Mouse (Mus musculus) skeletal muscle tissue, adult 2 months (tissue): Measurements from ENCODE around the gene B3galt1.

Experiments
- DNase-seq: peaks from one replicate; pipeline ENCODE4 v3.0.0-alpha.2; 2012; ENCODE audit warnings: low read depth, low spot score

Gene B3galt1

DNA sequence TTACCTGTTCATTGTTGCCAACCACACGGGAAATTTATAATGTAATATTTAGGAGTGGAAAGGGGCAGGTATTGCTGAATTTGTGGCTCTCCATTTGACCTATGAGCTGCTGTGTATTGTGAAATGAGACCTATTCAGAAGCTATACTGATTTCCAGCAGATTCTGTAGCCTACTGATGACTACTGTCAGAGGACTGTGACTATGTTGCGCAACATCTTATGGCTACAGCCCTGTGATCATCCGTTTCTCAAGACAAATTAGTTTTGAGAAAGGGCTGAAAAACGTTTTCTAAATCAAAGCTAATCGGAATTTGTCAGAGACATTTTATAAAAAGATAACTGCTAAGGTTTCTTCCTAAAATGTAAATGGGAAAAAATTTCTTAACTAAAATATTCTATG lies 158.6 kb downstream of the B3galt1 start:
- DNase-seq, result no peak

DNA sequence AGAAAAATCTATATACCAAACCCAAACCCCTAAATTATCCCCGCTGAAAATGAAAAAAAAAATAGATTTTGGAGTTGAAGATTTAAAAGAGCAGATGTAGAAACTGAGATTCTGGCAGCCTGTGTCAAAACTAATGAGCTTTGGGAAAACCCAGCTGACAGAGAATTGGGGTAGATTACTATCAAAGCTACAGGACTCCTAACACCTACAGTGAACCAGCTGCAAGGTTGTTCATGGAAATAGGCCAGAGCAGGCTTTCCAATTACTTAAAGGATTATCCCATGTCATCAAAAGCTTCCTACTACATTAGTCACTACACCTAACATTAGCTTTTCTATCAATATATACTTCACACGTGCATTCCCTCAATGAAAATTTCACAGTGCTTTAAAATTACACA lies 165.1 kb downstream of the B3galt1 start:
- no peak for DNase-seq

DNA sequence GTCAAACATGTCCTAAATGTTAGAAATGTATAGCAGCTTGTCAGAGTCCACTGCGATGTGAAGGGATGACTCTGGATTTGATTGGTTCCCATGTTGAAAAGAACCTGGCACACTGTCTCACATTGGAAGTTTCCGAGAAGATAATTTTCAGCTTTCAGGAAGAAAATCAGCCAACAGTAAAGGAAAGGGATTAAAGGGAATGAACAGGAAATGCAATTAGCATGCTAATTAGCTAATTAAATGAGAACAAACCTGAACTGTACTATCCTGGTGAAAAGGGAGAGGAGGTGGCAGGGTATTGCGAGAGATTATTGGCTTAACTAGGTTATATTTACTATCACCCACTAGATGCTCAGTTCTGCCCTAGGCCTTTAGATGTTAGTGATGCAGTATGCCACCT lies 185.9 kb downstream of the B3galt1 start:
- DNase-seq, result no peak

DNA sequence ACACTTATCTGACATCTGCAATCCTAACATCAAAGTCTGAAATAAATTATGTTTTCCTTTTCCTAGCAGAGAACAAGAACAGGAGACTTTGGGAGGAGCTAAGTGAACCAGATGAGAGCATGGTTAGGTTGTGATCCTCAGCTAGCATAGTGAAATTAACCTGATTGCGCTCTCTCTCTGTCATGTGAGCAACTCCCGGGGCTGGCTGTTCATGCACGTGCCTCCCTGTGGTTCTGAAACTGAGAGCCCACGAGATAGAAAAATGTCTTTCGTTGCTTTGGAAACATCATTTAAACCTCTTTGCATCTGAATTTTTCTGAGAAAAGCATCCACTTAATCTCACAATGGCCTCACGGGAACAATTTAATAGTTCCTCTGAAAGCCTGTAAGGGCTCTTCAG lies 190.8 kb downstream of the B3galt1 start:
- DNase-seq, result no peak

- no peak for DNase-seq
Observed at GRCm38 (mm10) chr2:67787536-67787935, 221.9 kb downstream of the B3galt1 start.

DNA sequence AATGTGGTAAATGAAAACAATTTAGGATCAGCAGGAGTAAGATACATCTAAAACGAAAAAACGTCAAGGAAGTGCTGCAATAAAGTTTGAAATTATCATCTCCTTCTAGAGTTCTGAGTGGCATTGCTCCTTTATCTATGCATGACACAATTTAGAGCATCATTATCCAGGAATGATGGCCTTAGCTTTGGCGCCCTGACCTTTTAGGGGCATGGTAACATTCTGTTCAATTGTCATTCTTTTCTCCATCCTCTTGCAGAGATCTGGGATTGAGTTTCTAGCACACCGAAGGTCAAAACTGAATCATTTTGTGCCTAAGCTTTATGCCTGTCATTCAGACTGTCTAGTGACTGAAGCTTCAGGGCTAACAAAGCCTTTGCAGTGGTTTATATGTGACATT lies 231.9 kb downstream of the B3galt1 start:
- no peak for DNase-seq

DNA sequence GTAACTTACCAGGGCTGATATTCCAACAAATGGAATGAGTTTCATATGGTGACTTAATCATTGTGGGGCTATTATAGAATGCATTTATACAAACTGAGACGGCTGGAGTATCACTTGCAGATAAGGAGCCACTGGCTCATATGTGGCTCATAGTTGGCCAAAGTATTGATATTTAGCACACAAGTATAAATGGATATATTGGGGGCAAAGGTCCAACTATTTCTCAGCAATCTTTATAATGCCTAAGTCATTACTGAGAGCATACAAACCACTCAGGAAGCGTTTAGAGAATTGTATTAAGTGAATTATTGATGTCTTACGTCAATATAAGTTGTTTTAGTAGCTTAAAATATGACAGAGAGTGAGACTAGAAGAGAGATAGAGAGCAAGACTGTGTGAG lies 234.3 kb downstream of the B3galt1 start:
- DNase-seq, result no peak

DNA sequence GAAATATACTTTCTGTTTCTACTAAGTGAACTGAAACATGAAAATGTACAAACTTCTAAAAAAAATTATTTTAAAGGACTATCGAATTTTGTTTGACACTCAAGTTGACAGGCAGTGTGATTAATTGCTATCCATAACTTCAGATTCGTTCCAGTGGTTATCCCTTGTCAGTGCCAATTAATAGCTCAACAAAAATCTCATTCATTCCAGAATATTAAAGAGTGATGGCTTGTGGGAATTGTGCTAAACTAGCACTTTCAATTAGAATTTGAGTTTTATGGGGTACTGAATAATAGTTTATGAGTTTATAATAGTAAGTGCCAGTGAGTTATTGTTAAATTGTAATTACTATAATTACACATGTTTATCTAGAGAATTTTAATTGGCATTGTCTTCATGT lies 250.5 kb downstream of the B3galt1 start:
- DNase-seq, result no peak

- no peak for DNase-seq
Observed at GRCm38 (mm10) chr2:67818014-67818413, 252.3 kb downstream of the B3galt1 start.

- DNase-seq, result no peak
Observed at GRCm38 (mm10) chr2:67822360-67822759, 256.7 kb downstream of the B3galt1 start.

- DNase-seq, result peak; percentile 78
Observed at GRCm38 (mm10) chr2:67827697-67828096, 262.0 kb downstream of the B3galt1 start.

- peak; percentile 13 for DNase-seq
Observed at GRCm38 (mm10) chr2:67829055-67829915, 263.6 kb downstream of the B3galt1 start.

DNA sequence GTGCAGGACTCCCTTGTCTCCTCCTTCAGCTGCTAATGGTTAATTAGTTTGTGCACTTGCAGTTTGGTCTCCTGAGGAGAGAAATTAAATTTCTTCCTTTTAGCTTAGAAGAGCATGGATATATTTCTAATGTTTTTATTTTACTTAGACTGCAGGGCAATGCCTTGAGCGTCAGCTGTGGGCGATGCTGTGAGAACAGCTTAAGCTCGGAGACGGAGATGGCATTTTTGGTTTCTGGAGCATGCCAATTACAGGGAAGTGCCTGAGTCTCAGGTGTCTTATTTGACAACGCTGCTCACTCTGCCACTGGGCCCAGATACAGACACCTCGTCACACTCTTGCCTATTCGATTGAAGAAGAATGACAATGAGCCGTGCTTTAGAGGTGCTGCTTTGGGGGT lies 282.1 kb downstream of the B3galt1 start:
- DNase-seq, result no peak

GRCm38 (mm10) chr2:67850725-67851124 lies 285.1 kb downstream of the B3galt1 start:
- no peak for DNase-seq

DNA sequence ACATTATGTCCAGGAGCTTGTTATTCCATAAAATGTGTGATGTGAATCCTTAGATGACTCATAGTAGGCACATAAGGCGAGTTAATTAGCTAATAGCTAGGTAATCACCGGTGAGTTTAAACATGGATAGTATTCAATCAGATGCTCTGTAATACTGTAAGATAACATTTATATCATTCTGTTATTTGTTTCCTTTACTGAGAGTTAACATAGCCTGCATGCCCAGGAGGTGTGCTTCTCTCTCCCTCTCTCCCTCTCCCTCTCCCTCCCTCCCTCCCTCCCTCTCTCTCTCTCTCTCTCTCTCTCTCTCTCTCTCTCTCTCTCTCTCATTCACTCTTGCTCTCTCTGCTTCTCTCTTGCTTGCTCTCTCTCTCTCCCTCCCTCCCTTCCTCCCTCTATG lies 292.7 kb downstream of the B3galt1 start:
- DNase-seq, result no peak

GRCm38 (mm10) chr2:67859004-67859403 lies 293.3 kb downstream of the B3galt1 start:
- no peak for DNase-seq

DNA sequence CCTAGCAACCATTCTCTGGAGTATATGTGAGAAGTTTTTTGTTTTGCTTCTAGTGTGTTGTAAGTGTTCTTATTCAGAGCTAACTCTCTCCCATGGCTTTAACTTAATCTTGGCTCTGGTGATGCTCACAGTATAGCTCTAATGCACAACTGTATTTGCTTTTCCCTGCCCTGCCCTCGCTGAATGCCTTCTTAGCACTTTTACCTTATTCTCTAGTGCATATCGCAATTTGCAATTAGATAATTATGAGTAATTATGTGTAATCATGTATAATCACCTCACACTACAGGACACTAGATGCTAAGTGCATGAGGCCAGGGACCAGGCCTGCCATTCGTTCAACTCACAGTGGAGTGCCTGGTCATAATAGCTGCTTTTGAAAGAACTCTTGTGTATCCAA lies 307.7 kb downstream of the B3galt1 start:
- DNase-seq, result no peak

DNA sequence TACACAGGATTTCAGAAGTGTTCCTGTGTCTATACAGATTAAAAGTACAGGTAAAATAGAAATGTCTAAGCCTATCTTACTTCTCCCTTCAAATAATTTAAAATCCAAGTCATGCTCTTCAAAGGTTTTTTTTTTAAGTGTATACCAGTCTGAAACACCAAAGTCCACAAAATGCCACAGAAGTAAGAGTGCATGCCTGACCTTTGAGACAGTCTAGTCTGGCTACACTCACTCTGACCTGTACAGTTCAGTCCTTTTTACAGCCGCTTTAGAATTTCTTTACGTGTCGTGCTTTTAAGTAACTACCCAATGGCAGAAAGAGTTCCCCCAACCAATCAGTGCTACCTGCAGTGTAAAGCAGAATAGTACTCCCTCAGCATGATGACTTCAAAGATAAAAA lies 314.2 kb downstream of the B3galt1 start:
- DNase-seq, result no peak

DNA sequence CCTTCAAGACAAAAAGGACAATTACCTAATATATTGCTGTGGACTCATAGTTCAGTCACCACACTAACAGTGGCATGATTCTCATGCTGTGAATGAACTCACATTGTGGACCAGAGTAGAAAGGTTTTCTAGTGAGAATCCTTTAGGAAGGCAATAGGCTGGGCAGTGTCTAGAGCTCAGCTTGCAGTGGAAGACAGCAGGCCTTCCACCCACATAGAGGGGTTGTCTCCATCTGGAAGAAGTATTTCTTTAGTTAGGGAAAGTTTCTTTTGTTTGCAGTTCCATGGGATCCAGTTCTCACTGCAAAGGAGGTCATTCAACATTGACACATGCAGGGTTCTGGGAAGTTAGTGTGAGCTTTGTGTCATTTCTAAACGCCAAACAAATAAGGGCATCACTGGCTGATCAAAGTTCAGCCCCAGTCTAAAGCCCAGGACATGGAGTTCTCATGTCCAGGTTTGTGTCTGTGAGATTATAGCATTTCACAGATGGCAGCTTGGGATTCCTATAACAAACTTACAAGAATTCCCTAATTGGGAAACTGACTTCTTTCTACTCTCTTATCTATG lies 316.1 kb downstream of the B3galt1 start:
- no peak for DNase-seq

DNA sequence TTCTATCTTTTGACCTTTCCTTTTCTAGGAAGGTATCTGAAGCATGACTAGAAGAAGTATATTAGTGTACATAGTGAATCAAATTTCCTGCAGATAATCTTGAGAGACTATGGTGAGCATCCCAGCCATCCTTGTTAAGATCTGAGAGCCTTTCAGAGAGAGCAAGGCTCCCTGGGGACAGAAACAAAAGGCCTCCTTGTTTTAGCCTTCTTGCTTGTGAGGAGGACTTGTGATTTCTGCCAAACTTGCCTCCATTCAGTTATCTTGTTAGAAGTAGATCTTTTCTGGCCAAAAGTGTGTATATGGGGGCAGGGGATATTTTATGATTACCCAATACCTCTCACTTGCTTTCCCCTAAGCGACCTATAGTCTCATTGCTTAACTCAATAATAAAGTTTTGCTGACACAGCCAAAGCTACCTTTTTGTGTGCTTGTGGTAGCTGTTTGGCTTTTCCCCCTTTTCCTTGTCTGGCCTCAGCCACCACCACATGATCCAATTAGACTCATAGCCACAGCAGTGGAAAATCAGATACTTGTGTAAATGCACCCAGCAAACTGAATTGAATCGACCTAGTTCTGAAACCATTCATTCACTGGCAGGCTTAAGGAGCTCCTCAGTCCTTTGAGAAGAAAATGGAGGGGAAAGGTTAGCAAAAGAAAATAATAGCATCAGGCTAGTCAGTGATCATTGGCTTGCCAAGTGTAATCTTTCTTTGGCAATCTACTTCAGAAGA lies 332.5 kb downstream of the B3galt1 start:
- no peak for DNase-seq

DNA sequence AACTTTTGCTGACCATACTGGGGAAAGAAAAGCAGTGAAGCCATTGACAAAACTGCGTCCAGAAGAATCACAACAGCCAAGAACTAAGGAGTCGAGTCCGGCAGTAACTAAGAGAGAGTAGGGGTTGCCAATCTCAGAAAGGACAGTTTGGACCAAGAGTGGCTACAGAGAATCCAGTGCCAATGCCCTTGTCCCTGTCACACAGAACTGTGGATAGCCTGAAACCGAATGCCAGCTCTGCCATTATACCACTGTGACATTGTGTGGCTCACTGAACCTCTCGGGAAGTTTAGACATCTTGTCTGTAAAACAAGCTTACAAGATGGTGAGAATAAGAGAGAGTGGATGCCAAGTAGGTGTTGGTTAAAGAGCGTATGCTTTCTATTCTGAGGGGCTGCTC lies 335.9 kb downstream of the B3galt1 start:
- DNase-seq, result no peak

DNA sequence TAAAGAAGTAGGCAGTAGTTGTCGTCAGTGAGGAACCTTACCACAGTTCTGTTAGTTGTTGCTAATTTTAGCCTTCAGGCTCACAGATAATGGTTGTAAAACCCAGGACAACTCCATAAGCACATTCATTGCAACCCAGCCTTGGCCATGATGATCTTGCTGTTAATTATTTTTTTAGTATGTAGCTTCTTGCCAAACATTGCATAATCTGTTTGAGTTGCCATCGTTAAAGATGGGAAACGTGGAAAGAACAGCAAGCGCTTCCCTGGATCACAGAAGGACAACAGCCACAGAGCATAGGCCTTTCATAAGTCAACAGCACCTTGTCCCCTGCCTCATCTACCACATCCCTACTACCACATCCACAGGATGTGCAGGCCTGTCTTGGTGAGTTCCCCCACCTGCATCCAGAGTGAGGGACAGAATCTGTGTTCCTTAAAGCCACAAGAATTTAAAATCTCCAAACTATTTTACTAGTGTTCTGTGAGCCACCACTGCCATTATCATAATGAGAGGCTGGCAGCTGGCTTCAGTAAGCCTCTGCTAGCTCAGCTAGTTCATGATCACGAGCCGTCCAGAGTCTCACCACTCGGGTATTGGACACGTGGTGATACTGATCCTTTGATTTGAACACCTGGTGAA lies 337.1 kb downstream of the B3galt1 start:
- DNase-seq, result no peak
